Comparison of ENCODE assay signal across 12 mouse cellular contexts in genomic region chr12:55187686-55188085, GRCm38 (mm10). TPM values are rescaled to one million over a fixed set of nuclear protein-coding genes. Genes with fewer than 3 reads are reported as not detected.
"Had no signal": no experiment of that assay in that cellular context is flagged by ENCODE, and none has a peak within 500 bp of the region (broad histone marks: within the 10 kb centered on the region; RNA-seq: fewer than 3 reads in every experiment).

No protein-coding gene starts in this region.

RNA-seq across cellular contexts. Expression of gene 1700047I17Rik2, which starts 11.7 kb away (rescaled TPM):
- total RNA-seq: left cerebral cortex, adult 2 months had no signal
- polyA plus RNA-seq: frontal cortex, adult 2 months; heart, adult 2 months; heart, embryonic 11.5 days; heart, embryonic 13.5 days; heart, embryonic 15.5 days; heart, postnatal 0 days; hindbrain, embryonic 14.5 days; hindbrain, embryonic 16.5 days; inflammation-experienced regulatory T-cells, adult 6 months; intestine, embryonic 15.5 days; intestine, postnatal 0 days had no signal
